Mouse (Mus musculus): Measurements from ENCODE around the gene Hhatl.

Gene Hhatl

GRCm38 (mm10) chr9:121791757-121792521 lies at the start of gene Hhatl:
TSS of gene Hhatl (minus strand) at chr9:121792507.
- H3K36me3 ChIP-seq (ENCODE audit: control insufficient read depth, insufficient read depth, low read length, poor library complexity, severe bottlenecking) = no peaks in the 10 kb centered on the region
- DNase-seq (ENCODE audit: low read depth, low spot score) = no peak
- no peaks in the 10 kb centered on the region for H3K27me3 ChIP-seq (ENCODE audit: control insufficient read depth, insufficient read depth, low read length, poor library complexity, severe bottlenecking)

GRCm38 (mm10) chr9:121839622-121839965 lies 47.3 kb upstream of the Hhatl start:
- no peaks in the 10 kb centered on the region for H3K36me3 ChIP-seq (ENCODE audit: control insufficient read depth, insufficient read depth, low read length, poor library complexity, severe bottlenecking)
- no peaks in the 10 kb centered on the region for H3K27me3 ChIP-seq (ENCODE audit: control insufficient read depth, insufficient read depth, low read length, poor library complexity, severe bottlenecking)
- no peak for DNase-seq (ENCODE audit: low read depth, low spot score)

- H3K27me3 ChIP-seq (ENCODE audit: control insufficient read depth, insufficient read depth, low read length, poor library complexity, severe bottlenecking) = no peaks in the 10 kb centered on the region
- peak; percentile 44 for DNase-seq (ENCODE audit: low read depth, low spot score)
These were observed 46.7 kb upstream of the Hhatl start, which contains the start of gene Ccdc13 for GRCm38 (mm10) chr9:121838829-121839621. TSS of gene Ccdc13 (minus strand) at chr9:121839461.

GRCm38 (mm10) chr9:121838008-121838407 lies 45.7 kb upstream of the Hhatl start:
- Histone ChIP-seq H3K36me3 (ENCODE audit: control insufficient read depth, insufficient read depth, low read length, poor library complexity, severe bottlenecking) (no peaks in the 10 kb centered on the region), H3K27me3 (ENCODE audit: control insufficient read depth, insufficient read depth, low read length, poor library complexity, severe bottlenecking) (no peaks in the 10 kb centered on the region)
- DNase-seq (ENCODE audit: low read depth, low spot score) = no peak

More at GRCm38 (mm10) chr9:121838829-121839621, 46.7 kb upstream of the Hhatl start, which contains the start of gene Ccdc13:
- H3K36me3 ChIP-seq (ENCODE audit: control insufficient read depth, insufficient read depth, low read length, poor library complexity, severe bottlenecking) = no peaks in the 10 kb centered on the region

GRCm38 (mm10) chr9:121833825-121834224 lies 41.5 kb upstream of the Hhatl start:
- DNase-seq (ENCODE audit: low read depth, low spot score) = no peak
- no peaks in the 10 kb centered on the region for H3K27me3 ChIP-seq (ENCODE audit: control insufficient read depth, insufficient read depth, low read length, poor library complexity, severe bottlenecking)
- no peaks in the 10 kb centered on the region for H3K36me3 ChIP-seq (ENCODE audit: control insufficient read depth, insufficient read depth, low read length, poor library complexity, severe bottlenecking)

DNA sequence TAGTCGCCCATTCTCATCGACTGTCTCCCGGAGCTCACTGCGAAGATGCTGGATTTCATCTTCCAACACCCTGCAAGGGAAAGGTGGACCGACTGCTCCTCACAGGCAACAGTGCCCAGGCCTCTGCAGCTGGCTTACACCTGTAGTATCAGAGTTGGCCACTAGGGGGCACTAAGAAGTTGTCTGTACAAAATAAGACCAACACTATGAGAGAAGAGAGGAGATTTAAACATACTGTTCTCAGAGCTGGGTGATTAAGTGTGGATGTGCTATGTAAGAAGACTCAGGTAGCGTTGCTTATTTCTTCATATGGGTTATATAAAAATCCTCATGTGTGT lies 38.6 kb upstream of the Hhatl start:
- peak; percentile 85 for DNase-seq (ENCODE audit: low read depth, low spot score)
- H3K36me3 ChIP-seq (ENCODE audit: control insufficient read depth, insufficient read depth, low read length, poor library complexity, severe bottlenecking) = no peaks in the 10 kb centered on the region
- H3K27me3 ChIP-seq (ENCODE audit: control insufficient read depth, insufficient read depth, low read length, poor library complexity, severe bottlenecking) = no peaks in the 10 kb centered on the region

- H3K36me3 ChIP-seq (ENCODE audit: control insufficient read depth, insufficient read depth, low read length, poor library complexity, severe bottlenecking) = no peaks in the 10 kb centered on the region
- H3K27me3 ChIP-seq (ENCODE audit: control insufficient read depth, insufficient read depth, low read length, poor library complexity, severe bottlenecking) = no peaks in the 10 kb centered on the region
- peak; percentile 50 for DNase-seq (ENCODE audit: low read depth, low spot score)
These were observed 38.1 kb upstream of the Hhatl start for GRCm38 (mm10) chr9:121830243-121830955.

DNA sequence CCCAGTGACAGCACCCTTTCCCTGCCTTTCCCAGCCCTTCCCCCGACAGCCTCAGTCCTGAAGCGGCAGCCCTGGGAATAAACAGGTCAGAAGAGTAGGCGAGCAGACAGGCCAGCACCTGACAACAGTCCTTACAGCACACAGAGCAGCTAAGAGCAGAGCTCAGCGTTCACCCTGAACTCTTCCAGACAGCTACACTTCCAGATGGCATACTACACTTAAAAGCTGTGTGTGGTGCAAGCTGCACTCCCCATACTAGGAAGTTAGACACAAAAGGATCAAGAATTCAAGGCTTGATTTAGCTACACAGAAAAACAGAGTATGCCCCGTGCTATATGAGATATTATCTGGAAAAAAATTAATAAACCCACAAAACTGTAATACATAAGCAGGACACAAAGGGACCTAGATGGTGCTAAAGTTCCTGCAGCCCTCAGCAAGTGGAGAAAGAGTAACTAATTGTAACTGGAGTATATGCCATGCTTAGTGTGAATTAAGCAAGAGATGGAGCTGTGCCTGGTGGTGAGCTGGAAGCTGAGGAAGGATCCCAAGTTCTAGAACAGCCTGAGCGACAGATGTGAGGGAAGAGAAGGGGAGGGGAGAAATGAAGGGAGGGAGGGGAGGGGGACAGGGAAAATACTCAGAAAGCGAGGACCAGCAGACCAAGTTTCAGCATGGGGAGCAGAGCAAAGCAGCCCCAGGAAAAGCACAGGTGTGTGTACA lies 37.1 kb upstream of the Hhatl start:
- H3K36me3 ChIP-seq (ENCODE audit: control insufficient read depth, insufficient read depth, low read length, poor library complexity, severe bottlenecking) = no peaks in the 10 kb centered on the region
- DNase-seq (ENCODE audit: low read depth, low spot score) = no peak
- no peaks in the 10 kb centered on the region for H3K27me3 ChIP-seq (ENCODE audit: control insufficient read depth, insufficient read depth, low read length, poor library complexity, severe bottlenecking)

GRCm38 (mm10) chr9:121828314-121828713 lies 36.0 kb upstream of the Hhatl start:
- no peaks in the 10 kb centered on the region for H3K27me3 ChIP-seq (ENCODE audit: control insufficient read depth, insufficient read depth, low read length, poor library complexity, severe bottlenecking)
- no peaks in the 10 kb centered on the region for H3K36me3 ChIP-seq (ENCODE audit: control insufficient read depth, insufficient read depth, low read length, poor library complexity, severe bottlenecking)
- no peak for DNase-seq (ENCODE audit: low read depth, low spot score)

GRCm38 (mm10) chr9:121826356-121826755 lies 34.0 kb upstream of the Hhatl start:
- no peaks in the 10 kb centered on the region for H3K36me3 ChIP-seq (ENCODE audit: control insufficient read depth, insufficient read depth, low read length, poor library complexity, severe bottlenecking)
- H3K27me3 ChIP-seq (ENCODE audit: control insufficient read depth, insufficient read depth, low read length, poor library complexity, severe bottlenecking) = no peaks in the 10 kb centered on the region
- DNase-seq (ENCODE audit: low read depth, low spot score) = no peak

DNA sequence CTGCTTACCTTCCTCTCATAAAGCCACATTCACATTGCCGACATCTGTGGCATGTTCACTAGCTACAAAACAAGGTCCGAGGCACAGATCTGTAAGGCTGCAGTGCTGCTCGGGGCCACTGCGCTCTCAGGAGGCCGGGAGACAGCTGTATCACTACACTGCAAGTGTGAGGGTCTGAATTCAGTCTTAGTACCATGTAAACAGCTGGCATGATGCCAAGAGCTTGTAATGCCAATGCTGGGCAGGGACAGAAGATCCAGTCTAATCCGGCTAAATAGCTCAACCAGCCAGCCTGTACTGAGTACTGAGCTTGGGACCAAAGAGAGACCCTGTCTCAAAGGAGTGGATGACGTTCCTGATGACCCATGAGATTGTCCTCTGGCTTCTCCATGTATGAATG lies 31.7 kb upstream of the Hhatl start:
- DNase-seq (ENCODE audit: low read depth, low spot score) = no peak
- no peaks in the 10 kb centered on the region for H3K27me3 ChIP-seq (ENCODE audit: control insufficient read depth, insufficient read depth, low read length, poor library complexity, severe bottlenecking)
- no peaks in the 10 kb centered on the region for H3K36me3 ChIP-seq (ENCODE audit: control insufficient read depth, insufficient read depth, low read length, poor library complexity, severe bottlenecking)

DNA sequence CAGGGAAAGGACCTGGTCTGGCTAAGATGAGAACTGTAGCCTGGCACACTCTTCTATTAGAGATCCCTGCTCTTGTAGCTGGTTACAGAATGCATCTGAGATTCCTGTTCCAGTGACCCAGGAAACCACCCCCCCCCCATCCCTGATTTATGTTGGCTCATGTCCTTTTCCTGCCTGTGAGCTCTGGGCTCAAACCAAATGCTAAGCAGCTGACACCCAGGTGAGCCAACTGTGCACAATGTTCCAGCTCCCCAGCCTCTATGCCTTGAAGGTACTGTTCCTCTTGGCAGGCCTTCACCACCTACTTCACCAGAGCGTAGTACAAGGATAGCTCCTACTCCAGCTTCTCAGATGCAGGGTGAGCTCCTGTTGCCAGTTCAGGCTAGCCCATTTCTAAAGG lies 30.7 kb upstream of the Hhatl start:
- no peaks in the 10 kb centered on the region for H3K36me3 ChIP-seq (ENCODE audit: control insufficient read depth, insufficient read depth, low read length, poor library complexity, severe bottlenecking)
- H3K27me3 ChIP-seq (ENCODE audit: control insufficient read depth, insufficient read depth, low read length, poor library complexity, severe bottlenecking) = no peaks in the 10 kb centered on the region
- DNase-seq (ENCODE audit: low read depth, low spot score) = no peak

DNA sequence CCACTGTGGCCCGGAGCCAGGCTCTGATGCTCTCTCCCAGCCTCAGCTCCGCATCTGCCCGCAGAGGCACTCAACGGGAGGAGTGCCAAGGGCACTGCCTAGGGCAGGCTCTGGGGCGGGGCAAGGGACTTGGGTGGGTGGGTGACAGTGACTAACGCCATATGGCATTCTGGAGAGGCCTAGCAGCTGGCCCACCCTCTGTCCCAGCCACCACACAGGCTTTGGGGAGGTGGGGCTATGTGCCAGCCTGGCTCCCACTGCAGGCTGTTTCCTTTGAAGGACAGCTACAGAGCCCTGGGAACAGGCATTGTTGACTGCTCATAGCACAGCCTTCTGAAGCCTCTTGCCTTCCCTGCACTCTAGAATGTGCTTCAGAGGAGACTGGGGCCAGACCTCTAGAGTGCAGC lies 30.3 kb upstream of the Hhatl start:
- Histone ChIP-seq H3K36me3 (ENCODE audit: control insufficient read depth, insufficient read depth, low read length, poor library complexity, severe bottlenecking) (no peaks in the 10 kb centered on the region), H3K27me3 (ENCODE audit: control insufficient read depth, insufficient read depth, low read length, poor library complexity, severe bottlenecking) (no peaks in the 10 kb centered on the region)
- no peak for DNase-seq (ENCODE audit: low read depth, low spot score)

- Histone ChIP-seq H3K27me3 (ENCODE audit: control insufficient read depth, insufficient read depth, low read length, poor library complexity, severe bottlenecking) (no peaks in the 10 kb centered on the region), H3K36me3 (ENCODE audit: control insufficient read depth, insufficient read depth, low read length, poor library complexity, severe bottlenecking) (no peaks in the 10 kb centered on the region)
- no peak for DNase-seq (ENCODE audit: low read depth, low spot score)
These were observed 28.5 kb upstream of the Hhatl start for GRCm38 (mm10) chr9:121820765-121821164.
